Mouse (Mus musculus) C2C12 (cell line): Measurements from ENCODE around the gene Auts2.

ENCODE experiments used
- CEBPB ChIP-seq: IDR thresholded peaks from one replicate; pipeline ENCODE4 v1.6.1; 2011; ENCODE audit warnings: low read depth, mild to moderate bottlenecking, control low read depth, moderate library complexity
- CTCF ChIP-seq: IDR thresholded peaks from one replicate; pipeline ENCODE4 v1.5.1; 2011; ENCODE audit not compliant: control insufficient read depth, insufficient read depth, insufficient read length
- FOSL1 ChIP-seq: IDR thresholded peaks from one replicate; pipeline ENCODE4 v1.8.0; 2011; ENCODE audit warnings: mild to moderate bottlenecking, low read length; ENCODE audit not compliant: poor library complexity, insufficient read depth, severe bottlenecking
- MAX ChIP-seq: IDR thresholded peaks from one replicate; pipeline ENCODE4 v1.6.1; 2011; ENCODE audit warnings: mild to moderate bottlenecking, control low read depth
- MYOD1 ChIP-seq: IDR thresholded peaks from one replicate; pipeline ENCODE4 v1.6.1; 2011; ENCODE audit warnings: low read depth; ENCODE audit not compliant: control insufficient read depth, insufficient read length
- MYOG ChIP-seq: IDR thresholded peaks from one replicate; pipeline ENCODE4 v1.6.1; 2011; ENCODE audit not compliant: control insufficient read depth, insufficient read length; ENCODE audit errors: extremely low read depth
- USF1 ChIP-seq: IDR thresholded peaks from one replicate; pipeline ENCODE4 v1.6.1; 2011; ENCODE audit warnings: low read depth, mild to moderate bottlenecking, control low read depth, moderate library complexity

GRCm38 (mm10) chr5:131913562-131913961, 629.6 kb downstream of the Auts2 start:
- TF ChIP-seq CTCF (no peak), USF1 (no peak), MAX (no peak), MYOG (no peak), MYOD1 (no peak), CEBPB (no peak), FOSL1 (no peak)
